Comparison of ENCODE assay signal across 17 mouse cellular contexts in genomic region chr13:70836246-70836645, GRCm38 (mm10). TPM values are rescaled to one million over a fixed set of nuclear protein-coding genes. Genes with fewer than 3 reads are reported as not detected.
"Had no signal": no experiment of that assay in that cellular context is flagged by ENCODE, and none has a peak within 500 bp of the region (broad histone marks: within the 10 kb centered on the region; RNA-seq: fewer than 3 reads in every experiment).

No protein-coding gene starts in this region.

- H3K27ac ChIP-seq: kidney, embryonic 15.5 days; liver, embryonic 13.5 days; midbrain, embryonic 10.5 days; midbrain, embryonic 13.5 days had no signal

- DNase-seq: kidney, adult 8-10 months; kidney, postnatal 14 days; kidney, postnatal 4 days; left cerebral cortex, postnatal 4 days; liver, embryonic 13.5 days; lung, adult 2 months; lung, postnatal 36 days; thymus, postnatal 25 days had no signal

- H3K9ac ChIP-seq: kidney, embryonic 15.5 days; liver, embryonic 13.5 days; midbrain, embryonic 13.5 days had no signal

- H3K4me2 ChIP-seq: kidney, embryonic 15.5 days; liver, embryonic 13.5 days; midbrain, embryonic 13.5 days had no signal

- ATAC-seq: lung, postnatal 0 days; midbrain, embryonic 13.5 days; midbrain, embryonic 16.5 days had no signal

- H3K36me3 ChIP-seq: liver, embryonic 13.5 days; midbrain, embryonic 10.5 days; midbrain, embryonic 13.5 days had no signal

- H3K9me3 ChIP-seq: kidney, embryonic 15.5 days; liver, embryonic 13.5 days; megakaryocyte, embryonic 14.5 days; midbrain, embryonic 10.5 days; midbrain, embryonic 13.5 days had no signal

- H3K4me1 ChIP-seq: liver, embryonic 13.5 days had no signal

- H3K4me3 ChIP-seq: kidney, embryonic 15.5 days; liver, embryonic 13.5 days; megakaryocyte, embryonic 14.5 days; midbrain, embryonic 10.5 days; midbrain, embryonic 13.5 days had no signal

RNA-seq across cellular contexts. Expression of gene Adamts16, which starts 5.4 kb away (rescaled TPM):
- total RNA-seq: liver, adult 2 months; monocyte, adult 5-6 weeks had no signal
- polyA plus RNA-seq: lung, postnatal 0 days; small intestine, adult 2 months had no signal
